Mouse (Mus musculus): ENCODE measurements around the gene Pxylp1.

- TF ChIP-seq POLR2A (IDR thresholded peaks at IDR 0.05; ENCODE audit: borderline replicate concordance, extremely low read depth, low read depth, low read length) (no peak), CTCF (IDR thresholded peaks at IDR 0.05; ENCODE audit: insufficient read depth, low read length) (no peak)
Observed at GRCm38 (mm10) chr9:96914851-96915250, 22.4 kb upstream of the Pxylp1 start.
